Mouse (Mus musculus): Measurements from ENCODE around the gene Tgfbr1.

Gene Tgfbr1

DNA sequence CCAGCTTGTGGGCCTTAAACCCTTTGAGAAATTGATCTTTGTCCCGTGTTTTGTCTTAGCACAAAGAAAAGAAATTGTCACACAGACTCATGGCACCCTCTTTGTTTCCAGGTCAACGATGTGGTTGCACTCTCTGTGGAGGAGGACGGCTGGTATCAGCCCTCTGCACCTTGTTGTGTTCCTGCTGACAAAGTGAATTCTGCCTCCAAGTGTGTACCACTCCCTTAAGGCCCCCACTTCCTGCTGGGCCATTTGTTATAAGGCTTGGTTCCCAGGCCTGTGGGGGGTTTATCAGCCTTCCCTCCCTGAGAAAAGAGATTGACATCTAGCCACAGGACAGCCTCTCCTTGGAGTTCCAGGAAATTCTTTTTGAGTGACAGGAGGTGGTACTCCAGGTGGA is 69.2 kb downstream of the Tgfbr1 start:
- DNase-seq (ENCODE audit: low read depth, low spot score), result no peak

DNA sequence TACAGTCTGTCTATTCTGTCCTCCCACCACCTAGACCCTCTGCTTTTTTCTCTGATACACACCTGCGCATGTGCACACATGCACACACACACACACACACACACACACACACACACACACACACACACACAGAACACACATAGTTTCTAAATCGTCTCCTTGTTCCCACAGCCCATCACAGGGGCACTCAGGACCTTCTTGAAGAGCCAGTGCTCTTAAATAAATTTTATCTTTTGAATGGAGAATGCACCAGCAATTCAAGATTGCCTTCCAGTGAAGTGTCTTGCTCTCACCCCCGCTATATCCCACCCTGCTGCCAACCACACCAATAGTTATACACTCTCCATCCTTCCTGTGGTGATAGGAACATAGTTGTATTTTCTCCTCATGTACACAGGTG is 69.9 kb downstream of the Tgfbr1 start:
- no peak for DNase-seq (ENCODE audit: low read depth, low spot score)

DNA sequence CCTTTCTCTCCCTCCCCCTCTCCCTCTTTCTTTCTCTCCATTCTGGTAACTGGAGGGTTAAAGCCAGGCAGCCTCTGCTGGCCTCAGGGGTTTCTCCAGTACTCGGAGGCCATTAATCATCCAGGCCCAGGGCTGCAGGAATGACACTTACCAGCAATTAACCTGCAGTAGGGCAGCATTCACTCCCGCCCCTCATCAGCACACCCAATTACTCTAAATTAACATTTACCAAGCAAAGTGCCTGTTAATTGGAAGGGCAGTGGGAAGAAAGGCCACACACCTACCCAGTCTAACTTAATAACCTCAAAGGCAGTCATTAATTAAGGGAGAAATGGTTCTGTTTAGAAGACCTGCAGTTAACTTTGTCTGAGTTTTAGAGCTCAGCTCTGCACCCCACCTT is 71.4 kb downstream of the Tgfbr1 start:
- no peak for DNase-seq (ENCODE audit: low read depth, low spot score)

DNA sequence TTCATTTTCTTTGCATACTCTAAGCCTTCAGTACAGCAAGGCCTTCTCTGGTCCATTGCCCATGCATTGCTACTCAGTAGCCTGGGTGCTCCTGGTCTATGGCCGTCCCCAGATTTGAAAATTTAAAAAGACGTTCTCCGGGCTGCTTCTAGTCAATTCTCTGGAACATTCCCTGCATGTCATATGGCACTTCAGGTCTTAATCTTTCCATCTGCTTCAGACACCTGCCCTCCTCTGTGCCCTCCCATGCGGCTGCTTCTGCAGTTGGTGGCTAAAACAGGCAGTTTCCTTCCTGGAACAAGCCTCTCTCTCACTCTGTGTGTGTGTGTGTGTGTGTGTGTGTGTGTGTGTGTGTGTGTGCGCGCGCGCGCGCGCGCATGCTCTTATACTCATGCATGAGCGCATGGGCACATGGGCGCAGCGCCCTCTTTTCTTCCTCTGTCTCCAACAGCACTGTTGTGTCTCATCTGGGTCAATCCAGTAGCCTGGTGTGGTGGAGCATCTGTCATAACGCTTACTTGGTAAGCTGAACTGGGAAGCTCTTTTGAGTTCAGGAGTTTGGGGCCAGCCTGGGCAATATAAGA is 72.3 kb downstream of the Tgfbr1 start:
- DNase-seq (ENCODE audit: low read depth, low spot score), result no peak

DNA sequence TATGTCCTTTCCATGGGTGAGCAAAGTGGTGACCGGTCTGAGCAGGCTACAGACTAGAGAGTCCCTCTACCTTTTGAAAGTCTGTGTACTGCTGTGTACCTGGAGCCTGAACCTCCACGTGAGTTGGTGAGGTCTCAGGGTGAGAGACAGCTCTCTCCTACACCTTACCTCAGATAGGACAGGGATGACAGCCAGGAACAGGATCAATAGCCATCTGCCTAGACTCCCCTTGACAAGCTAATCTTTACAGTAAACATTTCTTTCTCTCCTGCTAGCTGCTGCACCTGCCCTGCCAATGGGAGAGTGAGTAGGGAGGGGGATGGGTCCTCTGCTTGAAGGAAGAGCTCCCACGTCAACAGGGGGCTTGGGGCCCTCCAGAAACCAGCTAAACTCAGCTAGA is 74.6 kb downstream of the Tgfbr1 start:
- no peak for DNase-seq (ENCODE audit: low read depth, low spot score)

DNA sequence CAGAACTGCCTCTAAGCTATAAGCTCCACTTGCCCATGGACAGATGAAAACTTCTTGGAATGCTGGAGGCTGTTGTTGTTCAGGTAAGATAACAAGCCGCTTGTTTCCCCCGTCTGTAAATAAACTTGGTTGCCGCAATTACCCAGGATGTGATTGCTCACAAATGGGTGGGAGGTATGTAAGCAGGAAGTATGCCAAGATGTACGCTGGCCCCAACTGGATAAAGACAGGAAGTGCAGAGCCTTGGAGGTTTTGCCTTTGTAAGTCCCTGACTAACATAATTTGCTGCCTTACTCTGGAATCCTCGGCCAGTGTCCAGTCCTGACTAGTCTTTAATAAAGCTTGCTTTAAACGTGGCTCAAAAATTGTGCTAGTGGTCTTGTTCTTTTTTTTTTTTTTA is 77.5 kb downstream of the Tgfbr1 start:
- no peak for DNase-seq (ENCODE audit: low read depth, low spot score)

DNA sequence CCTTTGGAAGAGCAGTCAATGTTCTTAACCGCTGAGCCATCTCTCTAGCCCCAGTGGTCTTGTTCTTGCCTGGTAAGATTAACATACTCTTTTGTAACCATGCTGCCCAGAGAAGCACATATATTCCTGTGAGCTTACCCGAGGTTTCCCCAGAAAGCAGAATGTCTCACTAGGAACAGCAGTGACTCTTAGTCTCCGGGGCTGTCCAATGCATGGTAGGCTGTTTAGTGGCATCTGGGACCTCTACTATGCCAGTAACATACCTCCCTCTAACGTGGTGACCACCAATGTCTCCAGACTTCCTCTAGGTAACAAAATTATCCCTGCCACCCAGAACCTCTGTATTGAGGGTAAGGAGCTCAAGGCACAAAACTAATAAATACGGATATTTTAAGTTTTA is 78.1 kb downstream of the Tgfbr1 start:
- DNase-seq (ENCODE audit: low read depth, low spot score), result no peak

DNA sequence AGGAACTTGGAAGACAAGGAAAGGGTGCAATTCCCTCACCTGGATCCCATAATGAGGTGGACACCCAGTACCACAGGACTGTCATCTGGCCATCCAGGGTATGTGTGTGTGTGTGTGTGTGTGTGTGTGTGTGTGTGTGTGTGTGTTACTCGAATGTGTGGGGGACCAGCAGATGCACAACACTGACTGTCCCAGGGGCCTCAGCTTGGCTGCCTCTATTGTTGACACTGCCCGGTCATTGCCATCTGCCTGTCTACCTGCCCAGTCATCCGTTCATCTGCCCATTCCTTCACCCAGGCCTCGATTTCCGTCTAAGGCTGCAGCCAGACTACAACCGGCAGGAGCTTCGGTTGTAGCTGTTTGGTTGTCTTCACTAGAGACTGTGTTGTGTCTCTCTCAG is 79.7 kb downstream of the Tgfbr1 start:
- DNase-seq (ENCODE audit: low read depth, low spot score), result no peak

DNA sequence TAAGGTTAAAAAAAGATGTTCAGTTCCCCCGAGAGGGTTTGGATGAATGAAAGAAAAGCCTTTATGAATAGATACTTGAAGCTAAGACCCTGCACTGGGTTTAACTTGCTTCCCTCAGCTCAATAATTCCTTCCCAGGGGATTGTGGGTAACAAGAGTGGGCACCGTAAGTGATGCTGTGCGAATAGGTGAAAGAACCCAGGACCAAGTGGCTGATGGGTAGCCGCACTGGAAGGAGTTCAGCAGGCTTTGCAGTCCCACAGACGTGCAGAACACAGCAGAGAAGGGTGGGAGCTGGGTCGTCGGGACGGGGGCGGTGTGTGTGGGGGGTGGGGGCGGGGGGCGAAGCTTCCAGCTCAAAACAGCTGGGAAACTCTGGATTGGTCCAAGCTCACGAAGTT is 82.1 kb downstream of the Tgfbr1 start:
- no peak for DNase-seq (ENCODE audit: low read depth, low spot score)

DNA sequence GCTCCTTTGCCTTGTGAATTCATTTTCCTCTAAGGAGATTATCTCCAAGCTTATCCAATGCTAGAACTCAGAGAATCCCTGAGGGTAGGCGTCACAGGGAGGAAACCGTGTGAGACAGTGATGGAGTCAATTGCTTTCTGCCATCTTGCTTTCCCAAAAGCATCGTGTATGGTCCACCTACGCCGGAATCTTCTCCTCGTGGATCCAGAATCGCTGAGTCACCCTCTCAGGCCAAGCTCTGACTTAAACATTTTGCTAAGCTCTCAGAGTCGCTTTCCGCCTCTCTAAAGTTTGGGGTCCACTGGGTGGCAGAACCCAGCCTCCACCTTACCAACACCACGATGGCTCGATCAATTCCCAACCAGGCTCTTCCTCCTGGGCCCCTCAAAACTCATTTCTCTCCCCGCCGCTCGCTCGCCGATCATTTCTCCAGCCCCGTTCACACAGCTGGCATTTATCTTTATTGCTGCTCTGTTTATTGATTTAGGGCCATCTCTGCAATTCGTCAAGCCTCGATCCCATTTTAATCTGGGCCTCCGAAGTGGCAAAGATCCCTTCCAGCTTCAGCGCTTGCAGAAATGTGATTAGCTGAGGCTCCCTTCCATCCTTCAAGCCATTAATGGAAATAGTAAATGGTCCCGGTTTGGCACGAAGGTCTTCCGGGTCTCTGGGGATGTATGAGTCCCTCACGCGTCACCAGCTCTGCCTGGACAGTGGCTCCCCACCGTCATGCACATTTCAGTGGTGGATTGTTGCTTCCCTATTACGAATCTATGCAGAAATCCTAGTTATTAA is 82.7 kb downstream of the Tgfbr1 start:
- no peak for DNase-seq (ENCODE audit: low read depth, low spot score)

DNA sequence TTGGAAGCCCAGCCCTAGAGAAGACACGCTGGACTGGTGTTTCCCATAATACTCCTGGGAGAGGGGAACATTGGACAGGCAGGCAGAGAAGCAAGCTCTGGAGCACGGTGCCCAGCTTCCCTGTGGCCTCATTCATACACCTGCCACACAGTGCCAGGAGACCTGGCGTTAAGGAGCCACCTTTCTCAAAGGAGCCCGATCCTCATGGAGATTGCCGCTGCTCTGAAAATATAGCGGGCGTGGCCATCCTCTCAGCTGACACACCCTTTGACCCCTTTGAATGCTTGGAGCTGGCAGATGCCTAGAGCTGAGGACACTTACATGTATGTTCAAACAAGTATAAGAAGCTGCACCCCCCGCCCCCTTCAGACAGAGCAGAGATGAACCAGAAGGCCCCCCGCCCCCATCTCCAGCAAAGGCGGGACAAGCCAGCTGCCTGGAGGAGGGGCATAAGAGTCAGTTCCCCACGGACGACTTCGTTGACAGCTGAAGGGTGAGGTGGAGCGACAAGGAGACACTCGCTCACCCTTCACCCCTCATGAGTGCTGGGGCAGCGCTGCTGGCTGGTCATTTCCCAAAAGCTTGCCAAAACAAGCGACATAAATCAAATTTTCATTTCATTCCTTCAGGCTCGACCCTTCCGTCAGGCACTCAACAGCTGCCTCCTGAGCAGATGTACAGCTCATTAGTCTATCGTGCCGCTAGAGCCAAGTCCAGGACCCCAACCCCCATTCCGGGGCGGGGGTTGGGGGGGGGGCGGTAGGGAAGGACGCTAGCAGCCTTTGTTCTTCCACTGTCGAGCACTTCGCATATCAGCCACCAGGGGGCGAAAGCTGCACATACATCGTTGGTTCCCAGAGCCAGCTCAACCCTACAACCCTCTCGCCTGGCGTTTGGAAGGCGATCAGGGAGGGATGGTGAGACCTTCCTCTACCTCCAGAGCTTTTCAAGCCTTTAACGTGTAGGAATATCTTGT is 84.6 kb downstream of the Tgfbr1 start:
- peak; percentile 87 for DNase-seq (ENCODE audit: low read depth, low spot score)

DNA sequence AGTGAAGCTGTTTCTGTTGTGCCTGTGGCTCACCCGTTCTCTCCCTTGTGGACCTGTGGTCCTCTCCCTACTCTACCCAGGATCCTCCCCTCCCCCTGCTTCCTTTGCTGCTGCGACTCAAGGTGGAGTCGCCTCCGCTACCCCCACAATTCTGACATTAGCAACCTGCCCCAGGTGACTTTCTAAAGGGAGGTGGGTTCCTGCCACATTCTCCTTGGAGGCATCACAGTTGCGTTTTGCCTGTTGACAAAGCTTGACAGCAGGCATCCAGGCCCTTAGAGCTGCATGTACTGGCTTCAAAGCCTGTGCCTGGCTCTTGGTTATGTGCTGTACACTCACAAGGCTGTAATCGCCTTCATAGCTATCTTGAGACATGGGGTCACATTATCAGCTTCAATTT is 85.9 kb downstream of the Tgfbr1 start:
- no peak for DNase-seq (ENCODE audit: low read depth, low spot score)

DNA sequence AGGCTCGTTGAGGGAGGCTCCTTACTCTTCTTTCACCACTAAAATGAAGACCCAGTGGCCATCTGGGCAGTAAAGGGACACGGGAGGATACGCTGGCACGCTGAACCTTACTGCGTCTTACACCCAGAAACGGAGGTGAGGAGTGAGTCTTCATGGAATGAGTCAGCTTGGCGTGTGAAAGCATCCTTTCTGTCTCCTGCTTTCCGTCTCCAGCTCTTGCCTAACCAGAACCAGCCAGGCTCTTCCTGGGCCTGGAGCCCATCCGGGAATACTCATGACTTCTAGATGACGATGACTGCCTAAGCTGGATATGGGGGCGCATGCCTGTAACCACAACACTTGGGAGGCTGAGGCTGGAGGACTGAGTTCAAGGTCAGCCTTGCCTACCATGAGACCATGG is 87.9 kb downstream of the Tgfbr1 start:
- DNase-seq (ENCODE audit: low read depth, low spot score), result no peak

DNA sequence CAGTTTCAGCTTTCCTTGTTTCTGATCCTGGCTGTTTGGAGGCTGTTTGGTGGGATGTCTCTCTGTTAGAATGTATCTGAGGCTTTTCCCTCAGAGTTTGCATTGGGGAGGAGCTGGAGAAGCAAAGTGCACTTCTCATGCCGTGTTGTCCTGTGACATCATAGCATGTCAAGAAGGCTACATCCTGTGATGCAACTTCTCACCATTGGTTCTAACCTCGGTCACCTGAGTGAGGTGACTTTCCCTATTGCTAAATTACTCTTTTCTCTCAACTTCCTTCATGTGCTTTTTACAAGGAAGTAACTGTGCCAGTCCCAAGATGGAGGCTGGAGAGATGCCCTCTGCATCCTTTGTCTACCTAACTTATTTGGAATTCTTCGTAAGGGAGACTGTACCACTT is 95.5 kb downstream of the Tgfbr1 start:
- DNase-seq (ENCODE audit: low read depth, low spot score), result no peak

DNA sequence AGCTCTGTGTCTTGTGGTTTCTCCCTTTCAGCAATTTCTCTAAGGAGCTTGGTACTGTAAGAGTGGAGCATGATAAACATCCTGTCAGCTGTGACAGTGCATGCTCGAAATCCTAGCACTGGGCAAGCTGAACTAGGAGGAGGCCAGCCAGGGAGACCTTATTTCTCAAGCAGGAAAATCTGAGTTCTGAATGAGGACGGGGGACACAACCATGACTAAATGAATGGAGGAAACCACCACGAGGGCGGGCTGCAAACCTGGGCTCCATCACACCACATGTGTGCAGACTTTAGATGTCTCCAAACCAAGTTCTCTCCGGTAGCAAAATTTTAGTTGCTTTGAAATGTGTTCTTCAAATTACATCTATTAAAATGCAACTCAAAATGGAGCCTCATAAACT is 96.1 kb downstream of the Tgfbr1 start:
- DNase-seq (ENCODE audit: low read depth, low spot score), result no peak

DNA sequence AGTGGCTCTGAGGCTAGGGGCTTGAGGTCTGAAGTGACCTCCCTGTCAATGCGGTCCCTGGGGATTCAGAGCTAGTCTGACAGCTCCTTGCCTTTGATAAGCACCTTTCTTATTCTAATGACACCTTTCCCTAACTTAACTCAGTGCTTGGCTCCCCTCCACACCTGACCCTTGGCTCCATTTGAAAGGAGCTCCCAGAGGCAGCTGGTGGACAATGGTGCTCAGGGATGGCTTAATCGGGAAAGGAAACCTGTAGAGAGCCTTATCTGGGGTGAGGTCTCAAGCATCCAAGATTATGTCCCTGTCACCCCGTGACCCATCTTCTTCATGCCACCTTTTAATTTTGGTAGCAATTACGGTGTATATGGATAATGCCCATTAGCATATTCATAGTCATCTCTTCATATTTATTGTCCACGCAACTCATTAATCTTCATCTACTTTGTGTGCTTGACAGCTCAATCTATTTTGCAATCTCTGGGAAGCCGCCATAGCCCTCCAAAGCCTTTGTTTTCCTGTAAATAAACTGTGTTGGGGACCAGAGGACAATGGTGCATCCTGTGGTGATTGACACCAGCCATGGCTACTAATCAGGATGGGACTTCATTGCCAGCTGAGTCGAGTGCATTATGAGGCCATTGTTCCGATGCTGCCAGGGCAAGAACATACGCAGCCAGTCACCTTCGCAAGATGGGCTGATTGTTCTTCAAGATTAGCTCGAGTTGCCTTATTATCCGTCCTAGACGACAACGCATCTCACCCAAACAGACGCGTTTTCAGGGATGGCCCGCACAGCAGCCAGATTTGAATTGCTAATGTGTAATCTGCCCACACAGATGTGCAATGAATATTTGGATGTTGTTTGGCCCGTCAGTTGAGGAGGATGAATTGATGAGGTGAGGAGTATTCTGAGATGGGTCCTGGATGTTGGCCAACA is 96.8 kb downstream of the Tgfbr1 start:
- DNase-seq (ENCODE audit: low read depth, low spot score), result no peak

All from ZHBTc4 (cell line).